Mouse (Mus musculus) liver, embryonic 15.5 days (tissue): ENCODE data around the gene Tph1. TPM values are rescaled to one million over a fixed set of nuclear protein-coding genes. Genes with fewer than 3 reads are reported as not detected.

ENCODE experiments used
- ATAC-seq: fragments of 200-750 bp; cut with Nextera tagmentation; 2 replicates; pipeline ENCODE4 v1.8.0; 2017; ENCODE audit warnings: moderate number of reproducible peaks, mild to moderate bottlenecking, moderate library complexity; ENCODE audit not compliant: insufficient read depth
- H3K27ac ChIP-seq: fragments of 300-500 bp; sonication (generic); replicated peaks from 2 replicates; pipeline ENCODE4 v1.5.1; 2015; ENCODE audit warnings: mild to moderate bottlenecking, inconsistent platforms
- H3K27me3 ChIP-seq: fragments of 300-500 bp; sonication (generic); 2 replicates; pipeline ENCODE4 v1.6.1; 2015; ENCODE audit warnings: mild to moderate bottlenecking, inconsistent platforms
- H3K36me3 ChIP-seq: fragments of 300-500 bp; sonication (generic); replicated peaks from 2 replicates; pipeline ENCODE4 v1.6.1; 2015; ENCODE audit warnings: moderate library complexity, mild to moderate bottlenecking, inconsistent platforms
- H3K4me1 ChIP-seq: fragments of 300-500 bp; sonication (generic); replicated peaks from 2 replicates; pipeline ENCODE4 v1.6.1; 2015; ENCODE audit warnings: inconsistent platforms
- H3K4me2 ChIP-seq: fragments of 300-500 bp; sonication (generic); 2 replicates; pipeline ENCODE4 v1.6.1; 2015; ENCODE audit warnings: moderate library complexity, mild to moderate bottlenecking, inconsistent platforms
- H3K4me3 ChIP-seq: fragments of 300-500 bp; sonication (generic); replicated peaks from 2 replicates; pipeline ENCODE4 v1.5.1; 2015; ENCODE audit warnings: mild to moderate bottlenecking, inconsistent platforms
- H3K9ac ChIP-seq: fragments of 300-500 bp; sonication (generic); 2 replicates; pipeline ENCODE4 v1.6.1; 2015; ENCODE audit warnings: moderate library complexity, mild to moderate bottlenecking, inconsistent platforms
- H3K9me3 ChIP-seq: fragments of 300-500 bp; sonication (generic); replicated peaks from 2 replicates; pipeline ENCODE4 v1.6.1; 2016; ENCODE audit warnings: inconsistent platforms
- WGBS: fragments of 180-500 bp; shearing (Covaris S2); methylation state at CpG from one replicate; pipeline ENCODE4 v1.1.7; 2015; ENCODE audit warnings: mixed read lengths; ENCODE audit not compliant: insufficient replicate concordance; 5-methylcytosine and 5-hydroxymethylcytosine counted together
- polyA plus RNA-seq: library from polyadenylated mRNA; unstranded; fragments of >200 nt; fragmentation: Nextera tagmentation; extraction: Ambion mirVana; gene quantifications from 2 replicates; pipeline ENCODE4 v1.2.1, GENCODE M21; 2015

Tph1 gene
- polyA plus RNA-seq: not detected in 2 replicates

DNA sequence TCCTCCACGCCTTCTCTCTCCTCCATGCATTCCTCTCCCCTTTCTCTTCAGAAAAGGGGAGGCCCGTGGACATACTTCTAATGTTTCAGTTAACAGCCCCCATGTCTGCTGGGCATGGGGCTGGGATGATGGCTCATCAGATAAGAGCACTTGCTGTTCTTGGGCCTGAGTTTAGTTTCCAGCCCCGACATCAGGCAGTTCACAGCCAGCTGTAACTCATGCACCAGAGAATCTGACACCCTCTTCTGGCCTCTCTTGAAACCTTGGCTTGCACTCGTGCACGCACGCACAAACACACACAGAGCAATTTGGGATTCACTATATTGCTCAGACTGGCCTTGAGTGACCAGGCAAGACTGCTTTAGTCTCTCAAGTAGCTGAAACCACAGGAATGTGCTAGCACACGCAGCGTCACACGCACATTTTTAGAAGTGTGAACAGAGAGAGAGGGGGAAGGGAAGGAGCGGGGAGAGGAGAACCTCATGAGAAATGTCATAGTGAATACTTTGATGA lies at the start of gene Tph1:
Gene Tph1 (minus strand): TSS at position 378 of the 513 bp plus-strand sequence.
- no peak for ATAC-seq
- Histone ChIP-seq H3K27ac (no peak within 1 kb of the TSS), H3K27me3 (peaks cover 23% of the 10 kb centered on the region), H3K9ac (no peak within 1 kb of the TSS), H3K4me3 (no peak within 1 kb of the TSS), H3K36me3 (no peaks in the 10 kb centered on the region), H3K4me2 (no peak within 1 kb of the TSS), H3K4me1 (no peaks in the 10 kb centered on the region), H3K9me3 (no peaks in the 10 kb centered on the region)
- WGBS: 33% methylated on average over 10 of the region's 10 CpGs

DNA sequence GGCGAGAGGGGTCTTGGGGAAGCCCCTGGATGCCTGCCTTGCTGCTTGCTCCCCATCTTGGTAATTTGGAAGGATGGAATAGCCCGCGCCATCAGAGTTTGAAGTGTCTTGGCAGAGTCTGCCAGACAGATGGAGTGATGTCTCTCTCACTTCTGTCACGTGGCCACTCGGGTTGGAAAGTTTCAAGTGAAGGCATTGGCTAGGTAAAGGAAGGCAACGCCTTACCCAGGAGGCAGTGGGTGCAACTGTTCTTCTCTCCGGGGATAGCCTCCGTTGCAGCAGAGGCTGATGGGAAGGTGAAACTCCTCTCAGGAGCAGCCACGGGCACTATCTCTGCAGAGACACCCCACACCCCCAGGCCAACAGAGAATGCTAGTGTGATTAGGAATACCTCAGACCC lies 48.1 kb upstream of the Tph1 start:
- H3K9ac ChIP-seq: no peak overlapping the region
- H3K4me1 ChIP-seq: peaks cover 10% of the 10 kb centered on the region
- H3K9me3 ChIP-seq: no peaks in the 10 kb centered on the region
- ATAC-seq: no peak
- H3K4me2 ChIP-seq: no peak overlapping the region
- no peak overlapping the region for H3K4me3 ChIP-seq
- no peaks in the 10 kb centered on the region for H3K27me3 ChIP-seq
- H3K36me3 ChIP-seq: no peaks in the 10 kb centered on the region
- 53% methylated on average over 9 of the region's 9 CpGs for WGBS
- H3K27ac ChIP-seq: peak overlapping the region; percentile 69

DNA sequence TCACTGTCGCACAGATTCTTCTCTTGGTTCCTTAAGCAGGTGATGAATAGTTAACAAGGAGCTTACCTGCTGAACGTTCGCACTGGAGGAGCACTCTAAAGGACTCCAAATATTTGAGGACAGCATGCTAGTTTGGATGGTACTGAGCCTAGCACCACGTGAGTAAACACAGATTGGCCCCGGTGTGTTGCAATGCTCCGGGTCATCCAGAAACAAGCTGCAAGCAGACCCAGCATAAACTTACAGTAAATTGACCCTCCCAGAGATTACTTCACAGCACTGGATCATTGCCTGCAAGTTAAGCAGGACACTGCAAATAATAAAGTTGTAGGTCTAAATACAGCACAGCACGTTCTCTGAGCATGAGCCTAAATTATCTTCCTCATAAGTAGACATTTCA lies 47.2 kb upstream of the Tph1 start:
- Histone ChIP-seq H3K4me2 (no peak overlapping the region), H3K4me1 (peaks cover 13% of the 10 kb centered on the region), H3K4me3 (no peak overlapping the region), H3K36me3 (no peaks in the 10 kb centered on the region), H3K9me3 (no peaks in the 10 kb centered on the region), H3K9ac (no peak overlapping the region), H3K27ac (peak overlapping the region; percentile 69), H3K27me3 (no peaks in the 10 kb centered on the region)
- ATAC-seq: peak; percentile 81
- 50% methylated on average over 7 of the region's 7 CpGs for WGBS

DNA sequence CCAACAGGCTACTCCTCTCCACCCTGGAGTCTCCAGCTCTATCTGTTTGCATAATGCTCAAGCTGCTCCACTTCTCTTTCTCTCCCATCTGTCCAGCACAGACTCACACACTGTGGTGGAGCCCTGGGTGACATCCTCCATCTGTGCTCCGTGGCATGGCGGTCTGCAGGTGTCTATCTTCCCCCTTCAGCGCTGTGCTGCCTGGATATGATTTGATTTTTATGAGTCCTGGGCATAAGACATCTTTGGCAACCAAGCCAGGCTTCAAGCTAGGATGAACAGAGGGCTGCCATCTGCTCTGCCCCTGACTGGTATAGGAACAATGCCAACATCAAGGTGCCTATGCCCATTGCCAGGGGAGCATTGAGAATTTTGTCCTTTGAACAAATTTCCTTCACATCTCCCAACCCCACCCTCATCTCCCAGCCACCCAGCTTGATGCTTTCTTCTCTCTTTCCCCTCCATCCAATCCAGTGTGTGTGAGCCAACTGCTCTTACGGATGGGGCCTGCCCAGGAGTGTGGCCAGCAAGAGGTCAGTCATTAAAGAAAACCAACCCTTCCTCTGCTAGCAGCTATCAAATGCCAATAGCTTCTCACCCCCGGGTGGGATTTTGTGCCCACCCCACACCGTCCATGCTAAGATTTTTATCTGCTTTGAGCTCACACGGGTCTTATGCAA lies 46.4 kb upstream of the Tph1 start:
- Histone ChIP-seq H3K9ac (no peak overlapping the region), H3K4me2 (no peak overlapping the region), H3K4me1 (peaks cover 15% of the 10 kb centered on the region), H3K36me3 (no peaks in the 10 kb centered on the region), H3K27ac (no peak overlapping the region; the same call in 1 of the 2 replicates), H3K27me3 (no peaks in the 10 kb centered on the region), H3K4me3 (no peak overlapping the region), H3K9me3 (no peaks in the 10 kb centered on the region)
- 53% methylated on average over 7 of the region's 7 CpGs for WGBS
- no peak for ATAC-seq

GRCm38 (mm10) chr7:46716897-46717296 lies 44.6 kb upstream of the Tph1 start:
- no peak for ATAC-seq
- Histone ChIP-seq H3K4me1 (peaks cover 15% of the 10 kb centered on the region), H3K4me3 (no peak overlapping the region), H3K9ac (no peak overlapping the region), H3K9me3 (no peaks in the 10 kb centered on the region), H3K36me3 (no peaks in the 10 kb centered on the region), H3K4me2 (no peak overlapping the region), H3K27ac (no peak overlapping the region), H3K27me3 (no peaks in the 10 kb centered on the region)
- 28% methylated on average over 5 of the region's 5 CpGs for WGBS

DNA sequence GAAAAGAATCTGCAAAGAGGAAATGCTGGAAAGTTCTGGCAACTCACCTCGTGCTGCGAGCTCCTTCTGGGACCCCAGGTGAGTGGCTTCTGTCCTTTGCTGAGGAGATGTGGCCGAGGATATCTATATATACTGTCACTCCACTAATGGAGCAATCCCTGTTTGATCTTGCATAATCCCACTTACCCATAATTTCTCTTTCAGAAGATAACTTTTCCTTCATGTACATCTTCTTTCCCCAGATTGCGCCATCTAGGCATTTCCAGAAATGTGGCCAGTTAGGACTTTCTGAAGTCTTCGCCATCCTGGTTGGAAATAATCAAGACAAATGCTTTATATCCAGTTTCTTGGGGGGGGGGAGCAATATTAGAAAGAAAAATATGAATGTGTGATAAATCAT lies 43.3 kb upstream of the Tph1 start, which contains the start of gene Saa3:
Gene Saa3 (minus strand): TSS at position 101 of the 400 bp plus-strand sequence.
- H3K4me1 ChIP-seq: peaks cover 14% of the 10 kb centered on the region
- H3K36me3 ChIP-seq: no peaks in the 10 kb centered on the region
- no peak for ATAC-seq
- no peaks in the 10 kb centered on the region for H3K9me3 ChIP-seq
- H3K27me3 ChIP-seq: no peaks in the 10 kb centered on the region
- 61% methylated on average over 5 of the region's 5 CpGs for whole genome bisulfite sequencing
- H3K27ac ChIP-seq: no peak within 1 kb of the TSS
- H3K4me2 ChIP-seq: no peak within 1 kb of the TSS
- H3K4me3 ChIP-seq: no peak within 1 kb of the TSS
- no peak within 1 kb of the TSS for H3K9ac ChIP-seq

DNA sequence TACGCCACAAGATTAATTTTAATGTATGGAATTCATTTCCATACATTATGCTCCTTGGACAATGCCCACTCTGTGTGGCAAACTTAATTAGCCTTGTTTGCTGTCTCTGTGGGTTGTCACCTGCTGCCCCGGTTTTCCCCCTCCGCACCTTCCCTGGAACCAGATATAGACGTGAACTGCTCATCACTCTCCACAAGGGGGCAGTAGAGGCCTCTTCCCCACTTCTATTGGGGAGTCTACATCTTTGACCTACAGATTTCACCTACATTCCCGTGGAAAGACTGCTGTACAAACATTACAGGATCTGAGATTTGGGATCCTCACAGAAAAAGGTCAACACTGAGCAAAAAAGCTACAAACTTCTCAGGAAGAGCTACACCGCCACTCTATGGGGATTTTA lies 42.2 kb upstream of the Tph1 start:
- no peaks in the 10 kb centered on the region for H3K36me3 ChIP-seq
- peaks cover 14% of the 10 kb centered on the region for H3K4me1 ChIP-seq
- ATAC-seq: no peak
- no peaks in the 10 kb centered on the region for H3K27me3 ChIP-seq
- no peaks in the 10 kb centered on the region for H3K9me3 ChIP-seq
- H3K4me3 ChIP-seq: no peak overlapping the region
- no peak overlapping the region for H3K27ac ChIP-seq
- H3K9ac ChIP-seq: no peak overlapping the region
- H3K4me2 ChIP-seq: no peak overlapping the region
- WGBS: 22% methylated on average over 6 of the region's 6 CpGs

- no peak overlapping the region for H3K4me3 ChIP-seq
- H3K9ac ChIP-seq: no peak overlapping the region
- H3K9me3 ChIP-seq: no peaks in the 10 kb centered on the region
- H3K27ac ChIP-seq: no peak overlapping the region
- no peak for ATAC-seq
- peaks cover 12% of the 10 kb centered on the region for H3K36me3 ChIP-seq
- peaks cover 15% of the 10 kb centered on the region for H3K4me1 ChIP-seq
- 21% methylated on average over 6 of the region's 6 CpGs for WGBS
- H3K27me3 ChIP-seq: no peaks in the 10 kb centered on the region
- no peak overlapping the region for H3K4me2 ChIP-seq
Measured at GRCm38 (mm10) chr7:46712250-46712649, 39.9 kb upstream of the Tph1 start.

- H3K4me1 ChIP-seq: peaks cover 15% of the 10 kb centered on the region
- H3K9ac ChIP-seq: peak within 1 kb of the TSS; percentile 82
- H3K4me3 ChIP-seq: peak within 1 kb of the TSS; percentile 94
- no peaks in the 10 kb centered on the region for H3K27me3 ChIP-seq
- peak within 1 kb of the TSS; percentile 71 for H3K4me2 ChIP-seq
- ATAC-seq: peak; percentile 86
- under 1% methylated on average over 38 of the region's 38 CpGs for WGBS
- no peaks in the 10 kb centered on the region for H3K9me3 ChIP-seq
- peak within 1 kb of the TSS; percentile 69 for H3K27ac ChIP-seq
- H3K36me3 ChIP-seq: peaks cover 31% of the 10 kb centered on the region
Measured at GRCm38 (mm10) chr7:46710390-46710844, 38.1 kb upstream of the Tph1 start, which contains the start of gene Saal1. TSS of gene Saal1 (minus strand) at chr7:46710680.

GRCm38 (mm10) chr7:46700521-46701025 lies 28.2 kb upstream of the Tph1 start:
- no peak for ATAC-seq
- H3K9me3 ChIP-seq: no peaks in the 10 kb centered on the region
- H3K9ac ChIP-seq: no peak overlapping the region
- H3K4me1 ChIP-seq: peaks cover 7% of the 10 kb centered on the region
- no peaks in the 10 kb centered on the region for H3K27me3 ChIP-seq
- H3K4me2 ChIP-seq: no peak overlapping the region
- H3K4me3 ChIP-seq: no peak overlapping the region
- peaks cover 90% of the 10 kb centered on the region for H3K36me3 ChIP-seq
- WGBS: 83% methylated on average over 6 of the region's 6 CpGs
- no peak overlapping the region for H3K27ac ChIP-seq

DNA sequence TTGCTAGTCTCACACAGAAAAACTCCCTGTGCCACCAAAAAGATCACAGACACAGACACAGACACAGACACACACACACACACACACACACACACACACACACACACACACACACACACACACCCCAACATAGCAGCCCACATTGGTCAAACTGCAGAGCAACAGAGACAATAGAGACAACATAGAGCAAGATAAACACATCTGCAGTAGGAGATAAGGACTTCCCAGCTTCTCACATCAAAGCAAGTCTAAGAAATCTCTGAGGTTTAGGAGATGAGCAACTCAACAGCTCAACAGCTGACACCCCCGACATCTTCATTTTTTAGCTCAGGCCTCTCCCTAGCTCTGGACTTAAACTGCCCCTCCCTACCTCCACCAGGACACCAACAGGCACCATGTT lies 24.4 kb upstream of the Tph1 start:
- Histone ChIP-seq H3K4me1 (peaks cover 7% of the 10 kb centered on the region), H3K9me3 (no peaks in the 10 kb centered on the region), H3K4me2 (no peak overlapping the region), H3K9ac (no peak overlapping the region), H3K4me3 (no peak overlapping the region), H3K36me3 (peaks cover 72% of the 10 kb centered on the region), H3K27ac (no peak overlapping the region), H3K27me3 (no peaks in the 10 kb centered on the region)
- ATAC-seq: peak; percentile 12; the same call in 1 of the 2 replicates
- WGBS: 6% methylated on average over 1 of the region's 1 CpGs
